Mouse (Mus musculus): ENCODE results near the gene Sh3rf3. TPM values are rescaled to one million over a fixed set of nuclear protein-coding genes. Genes with fewer than 3 reads are reported as not detected.

Gene Sh3rf3
- total and polyA plus RNA-seq, 2 experiments from 2014 or later, result 0.18 TPM; not detected in 1

DNA sequence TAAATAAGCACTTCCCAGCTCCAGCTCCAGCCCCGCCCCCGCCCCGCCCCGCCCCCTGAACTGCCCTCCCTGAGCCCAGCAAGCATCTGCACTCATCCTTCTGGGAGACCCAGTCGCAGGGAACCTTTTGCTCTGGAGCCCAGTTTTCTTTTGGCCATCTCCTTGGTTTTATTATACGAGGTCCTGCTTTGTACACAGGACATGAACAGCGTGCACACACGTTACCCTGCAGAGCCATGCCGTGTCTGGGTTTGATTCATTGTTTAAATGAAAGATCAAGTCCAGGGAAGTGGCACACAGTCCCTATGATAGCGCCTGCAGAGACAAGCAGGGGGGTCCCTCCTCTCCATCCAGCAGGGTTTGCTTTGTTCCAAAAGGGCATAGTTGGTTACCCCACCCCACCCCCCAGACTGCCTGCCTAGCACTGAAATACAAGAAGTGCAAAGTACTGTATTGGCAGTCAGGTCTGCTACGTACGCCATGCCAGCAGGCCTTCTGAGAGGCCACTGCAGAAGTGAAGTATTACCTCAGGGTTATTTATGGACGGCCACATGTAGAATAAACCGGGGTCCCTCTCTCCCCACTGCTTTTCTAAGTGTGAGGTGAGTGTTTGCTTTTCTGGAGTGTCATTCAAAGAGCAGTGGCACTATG lies 41.5 kb downstream of the Sh3rf3 start:
- Histone ChIP-seq H3K9me3 (replicated peaks; ENCODE audit: control insufficient read depth, low read length) (no peaks in the 10 kb centered on the region), H3K27ac (ENCODE audit: low read depth) (no peak overlapping the region), H3K4me2 (ENCODE audit: low read depth, low read length) (no peak overlapping the region), H3K36me3 (replicated peaks; ENCODE audit: control insufficient read depth, insufficient read depth, low read length) (no peaks in the 10 kb centered on the region), H3K27me3 (ENCODE audit: control insufficient read depth, insufficient read depth, low read length) (0 out of 2 replicates have a peak, but pooled peaks cover 8% of the 10 kb centered on the region), H3K4me1 (ENCODE audit: control insufficient read depth, insufficient read depth) (no peaks in the 10 kb centered on the region), H3K4me3 (ENCODE audit: low read depth, low read length) (no peak overlapping the region), H3K9ac (replicated peaks; ENCODE audit: low read depth, low read length) (no peak overlapping the region)
- TF ChIP-seq CTCF (IDR thresholded peaks at IDR 0.05; ENCODE audit: low read depth) (no peak), EP300 (IDR thresholded peaks at IDR 0.05; ENCODE audit: low read depth) (no peak)
- ATAC-seq (ENCODE audit: insufficient read depth, low read depth), result peak; percentile 27; the same call in 1 of the 2 replicates
- DNase-seq (ENCODE audit: low spot score), result peak; percentile 36
- 13% methylated on average over 14 of the region's 14 CpGs for WGBS

DNA sequence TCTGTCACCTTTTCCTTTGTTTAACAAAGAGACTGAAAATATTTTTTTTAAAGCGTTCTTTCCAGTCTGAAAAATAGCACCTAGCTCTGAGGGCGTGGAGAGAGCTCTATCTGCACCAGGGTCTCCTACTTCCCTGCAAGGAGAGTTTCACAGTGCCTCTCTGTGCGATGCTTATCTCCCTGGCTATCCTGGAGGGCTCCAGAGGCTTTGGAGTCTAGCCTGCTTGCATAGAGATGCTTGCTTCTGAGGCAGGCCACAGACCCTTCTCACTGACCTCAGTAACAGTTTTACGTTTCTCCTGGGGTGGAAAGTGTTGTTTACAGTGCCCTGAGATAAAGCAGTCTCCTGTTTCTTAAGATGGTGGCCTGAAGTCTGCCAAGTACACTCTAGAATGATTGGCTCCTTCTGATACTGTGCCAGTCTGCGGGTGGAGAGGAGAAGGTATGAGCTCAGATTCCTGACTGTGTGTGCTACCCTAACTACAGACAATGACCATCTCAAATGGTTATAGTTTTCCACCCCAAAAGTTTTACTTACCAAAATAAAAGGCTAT lies 42.1 kb downstream of the Sh3rf3 start:
- ATAC-seq (ENCODE audit: insufficient read depth, low read depth), result no peak
- H3K4me2 ChIP-seq (ENCODE audit: low read depth, low read length), result no peak overlapping the region
- H3K4me3 ChIP-seq (ENCODE audit: low read depth, low read length), result no peak overlapping the region
- 30% methylated on average over 5 of the region's 5 CpGs for whole genome bisulfite sequencing
- H3K27ac ChIP-seq (ENCODE audit: low read depth), result no peak overlapping the region
- TF ChIP-seq CTCF (IDR thresholded peaks at IDR 0.05; ENCODE audit: low read depth), result no peak
- no peaks in the 10 kb centered on the region for H3K9me3 ChIP-seq (replicated peaks; ENCODE audit: control insufficient read depth, low read length)
- no peak for DNase-seq (ENCODE audit: low spot score)
- 0 out of 2 replicates have a peak, but pooled peaks cover 8% of the 10 kb centered on the region for H3K27me3 ChIP-seq (ENCODE audit: control insufficient read depth, insufficient read depth, low read length)
- H3K9ac ChIP-seq (replicated peaks; ENCODE audit: low read depth, low read length), result no peak overlapping the region
- H3K36me3 ChIP-seq (replicated peaks; ENCODE audit: control insufficient read depth, insufficient read depth, low read length), result no peaks in the 10 kb centered on the region
- no peaks in the 10 kb centered on the region for H3K4me1 ChIP-seq (ENCODE audit: control insufficient read depth, insufficient read depth)

DNA sequence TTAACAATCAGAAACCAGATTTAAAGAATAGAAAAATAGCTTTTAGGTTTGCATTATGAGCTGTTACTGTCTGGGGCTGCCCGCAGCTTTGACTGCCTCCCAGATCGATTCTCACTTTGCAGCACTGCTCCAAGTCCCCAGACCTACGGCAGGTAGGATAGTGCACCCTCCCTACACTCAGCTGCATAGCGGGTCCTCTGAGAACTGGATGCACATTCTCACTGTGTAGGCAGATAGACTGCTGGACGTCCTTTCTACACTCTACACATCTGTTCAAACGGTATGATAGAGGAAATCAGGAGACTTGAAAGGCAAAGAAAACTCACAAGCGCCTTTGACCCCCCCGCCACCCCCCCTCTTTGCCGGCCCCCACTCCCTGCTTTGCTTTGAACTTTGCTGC lies 42.7 kb downstream of the Sh3rf3 start:
- Histone ChIP-seq H3K4me2 (ENCODE audit: low read depth, low read length) (no peak overlapping the region), H3K4me1 (ENCODE audit: control insufficient read depth, insufficient read depth) (no peaks in the 10 kb centered on the region), H3K4me3 (ENCODE audit: low read depth, low read length) (no peak overlapping the region), H3K36me3 (replicated peaks; ENCODE audit: control insufficient read depth, insufficient read depth, low read length) (no peaks in the 10 kb centered on the region), H3K9me3 (replicated peaks; ENCODE audit: control insufficient read depth, low read length) (no peaks in the 10 kb centered on the region), H3K27ac (ENCODE audit: low read depth) (no peak overlapping the region), H3K9ac (replicated peaks; ENCODE audit: low read depth, low read length) (no peak overlapping the region), H3K27me3 (ENCODE audit: control insufficient read depth, insufficient read depth, low read length) (0 out of 2 replicates have a peak, but pooled peaks cover 8% of the 10 kb centered on the region)
- no peak for DNase-seq (ENCODE audit: low spot score)
- 62% methylated on average over 9 of the region's 9 CpGs for WGBS
- no peak; the same call in 1 of the 2 replicates for ATAC-seq (ENCODE audit: insufficient read depth, low read depth)
- no peak for TF ChIP-seq CTCF (IDR thresholded peaks at IDR 0.05; ENCODE audit: low read depth)
- TF ChIP-seq EP300 (IDR thresholded peaks at IDR 0.05; ENCODE audit: low read depth), result no peak

DNA sequence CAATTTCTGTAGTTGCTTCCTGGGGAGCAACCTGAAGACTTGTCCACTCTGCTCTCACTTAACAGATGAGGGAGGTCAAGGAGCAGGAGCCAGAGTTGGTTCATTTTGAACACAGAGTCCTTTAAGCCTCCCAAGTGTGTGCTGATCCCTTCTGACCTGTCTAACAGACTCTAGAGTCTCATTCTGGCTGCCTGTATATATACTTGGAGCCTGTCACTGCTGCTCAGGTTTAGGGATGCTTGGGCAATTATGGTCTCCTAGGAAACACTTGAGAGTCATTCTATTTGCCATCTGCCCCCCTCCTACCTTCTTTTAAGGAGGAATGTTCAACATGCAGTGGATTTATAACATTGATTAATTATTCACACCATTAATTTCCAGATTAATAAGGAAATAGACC lies 43.6 kb downstream of the Sh3rf3 start:
- H3K4me1 ChIP-seq (ENCODE audit: control insufficient read depth, insufficient read depth), result no peaks in the 10 kb centered on the region
- no peak overlapping the region for H3K27ac ChIP-seq (ENCODE audit: low read depth)
- ATAC-seq (ENCODE audit: insufficient read depth, low read depth) (no peak), DNase-seq (ENCODE audit: low spot score) (no peak)
- H3K27me3 ChIP-seq (ENCODE audit: control insufficient read depth, insufficient read depth, low read length), result 0 out of 2 replicates have a peak, but pooled peaks cover 8% of the 10 kb centered on the region
- H3K9ac ChIP-seq (replicated peaks; ENCODE audit: low read depth, low read length), result no peak overlapping the region
- TF ChIP-seq EP300 (IDR thresholded peaks at IDR 0.05; ENCODE audit: low read depth) (no peak), CTCF (IDR thresholded peaks at IDR 0.05; ENCODE audit: low read depth) (no peak)
- no peak overlapping the region for H3K4me2 ChIP-seq (ENCODE audit: low read depth, low read length)
- H3K4me3 ChIP-seq (ENCODE audit: low read depth, low read length), result no peak overlapping the region
- no peaks in the 10 kb centered on the region for H3K36me3 ChIP-seq (replicated peaks; ENCODE audit: control insufficient read depth, insufficient read depth, low read length)
- H3K9me3 ChIP-seq (replicated peaks; ENCODE audit: control insufficient read depth, low read length), result no peaks in the 10 kb centered on the region

DNA sequence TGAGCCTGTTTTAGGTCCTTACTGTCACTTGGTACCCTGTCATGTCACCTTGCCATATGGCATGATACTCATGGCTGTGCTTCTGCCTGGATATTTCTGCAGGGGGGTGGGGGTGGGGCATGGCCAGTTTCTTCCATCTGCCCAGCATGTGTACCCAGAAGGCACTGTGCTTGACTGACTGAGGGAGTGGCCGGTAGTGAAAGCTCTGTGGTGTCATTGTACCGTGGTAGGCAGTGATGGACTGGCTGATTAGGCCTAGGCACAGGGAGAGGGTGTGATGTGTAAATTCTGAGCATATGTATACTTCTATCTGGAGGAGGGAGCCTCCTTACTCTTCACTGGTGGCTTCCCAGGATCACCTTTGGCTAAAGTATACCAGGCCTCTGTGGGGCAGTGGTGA lies 51.6 kb downstream of the Sh3rf3 start:
- Histone ChIP-seq H3K4me2 (ENCODE audit: low read depth, low read length) (no peak overlapping the region), H3K9me3 (replicated peaks; ENCODE audit: control insufficient read depth, low read length) (no peaks in the 10 kb centered on the region), H3K4me3 (ENCODE audit: low read depth, low read length) (no peak overlapping the region), H3K27me3 (ENCODE audit: control insufficient read depth, insufficient read depth, low read length) (no peaks in the 10 kb centered on the region), H3K36me3 (replicated peaks; ENCODE audit: control insufficient read depth, insufficient read depth, low read length) (no peaks in the 10 kb centered on the region), H3K9ac (replicated peaks; ENCODE audit: low read depth, low read length) (no peak overlapping the region), H3K4me1 (ENCODE audit: control insufficient read depth, insufficient read depth) (no peaks in the 10 kb centered on the region), H3K27ac (ENCODE audit: low read depth) (no peak overlapping the region)
- ATAC-seq (ENCODE audit: insufficient read depth, low read depth), result no peak
- WGBS, result 80% methylated on average over 2 of the region's 2 CpGs
- TF ChIP-seq CTCF (IDR thresholded peaks at IDR 0.05; ENCODE audit: low read depth) (no peak), EP300 (IDR thresholded peaks at IDR 0.05; ENCODE audit: low read depth) (no peak)
- no peak for DNase-seq (ENCODE audit: low spot score)

DNA sequence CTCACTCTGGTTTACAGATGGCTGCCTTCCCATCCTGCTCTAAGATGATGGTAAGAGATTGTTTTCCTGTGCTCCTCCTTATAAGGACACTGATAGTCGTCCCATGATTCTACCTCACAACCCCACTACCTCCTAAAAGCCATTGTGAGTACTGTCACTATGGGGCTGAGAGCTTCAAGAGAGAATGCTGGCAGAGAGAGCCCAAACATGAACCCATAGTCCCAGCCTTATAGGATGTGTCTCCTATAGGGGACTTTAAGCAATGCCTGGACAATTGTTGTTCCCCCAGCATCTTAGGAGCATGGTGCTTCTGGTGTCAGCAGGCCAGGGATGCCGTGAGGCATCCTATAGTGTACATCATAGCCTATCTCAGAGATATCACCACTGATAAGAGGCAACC lies 54.4 kb downstream of the Sh3rf3 start:
- Histone ChIP-seq H3K4me1 (ENCODE audit: control insufficient read depth, insufficient read depth) (no peaks in the 10 kb centered on the region), H3K9me3 (replicated peaks; ENCODE audit: control insufficient read depth, low read length) (no peaks in the 10 kb centered on the region), H3K4me3 (ENCODE audit: low read depth, low read length) (no peak overlapping the region), H3K4me2 (ENCODE audit: low read depth, low read length) (no peak overlapping the region), H3K27ac (ENCODE audit: low read depth) (no peak overlapping the region), H3K36me3 (replicated peaks; ENCODE audit: control insufficient read depth, insufficient read depth, low read length) (no peaks in the 10 kb centered on the region), H3K9ac (replicated peaks; ENCODE audit: low read depth, low read length) (no peak overlapping the region), H3K27me3 (ENCODE audit: control insufficient read depth, insufficient read depth, low read length) (no peaks in the 10 kb centered on the region)
- ATAC-seq (ENCODE audit: insufficient read depth, low read depth) (no peak), DNase-seq (ENCODE audit: low spot score) (no peak)
- 64% methylated on average over 2 of the region's 2 CpGs for WGBS
- TF ChIP-seq CTCF (IDR thresholded peaks at IDR 0.05; ENCODE audit: low read depth) (no peak), EP300 (IDR thresholded peaks at IDR 0.05; ENCODE audit: low read depth) (no peak)
